Mouse (Mus musculus) embryo, embryonic 9.5 days (tissue): ENCODE data around the gene Scgb1b3.

Experiments used
- DNase-seq: peaks from one replicate; pipeline ENCODE4 v3.0.0-alpha.2; 2017; ENCODE audit errors: extremely low spot score

The Scgb1b3 gene

GRCm38 (mm10) chr7:31375292-31375691 lies at the start of gene Scgb1b3:
Gene Scgb1b3 (plus strand): TSS chr7:31375592.
- DNase-seq: no peak

GRCm38 (mm10) chr7:31362022-31362560 lies 13.3 kb upstream of the Scgb1b3 start, which contains the start of gene Scgb2b3:
Gene Scgb2b3 (minus strand): TSS chr7:31362072.
- DNase-seq: no peak
